Mouse (Mus musculus) inflammation-experienced regulatory T-cells, adult 6 months (primary cell): ENCODE measurements around the gene Hsd17b11. TPM values are rescaled to one million over a fixed set of nuclear protein-coding genes. Genes with fewer than 3 reads are reported as not detected.

Experiments
- ATAC-seq: one replicate; pipeline ENCODE4 v1.8.0; 2017
- polyA plus RNA-seq, 3 experiments: library from polyadenylated mRNA; unstranded; fragments of 100-300 nt; shearing (Covaris generic); gene quantifications; one replicate each; pipeline ENCODE4 v1.2.1; 2017

The Hsd17b11 gene
- 1 to 10 TPM; 3.5 to 4.9 (median 3.8) TPM for polyA plus RNA-seq

GRCm38 (mm10) chr5:104021597-104022378, at the start of gene Hsd17b11:
Hsd17b11 (minus strand) TSS chr5:104021919.
- peak; percentile 78 for ATAC-seq

- ATAC-seq: no peak
These were observed 49.3 kb upstream of the Hsd17b11 start for GRCm38 (mm10) chr5:104071048-104071447.

- no peak for ATAC-seq
These were observed 47.0 kb upstream of the Hsd17b11 start for GRCm38 (mm10) chr5:104068751-104069150.

- ATAC-seq: no peak
These were observed 41.2 kb upstream of the Hsd17b11 start for GRCm38 (mm10) chr5:104062773-104063551.

- no peak for ATAC-seq
These were observed 40.4 kb upstream of the Hsd17b11 start for GRCm38 (mm10) chr5:104061936-104062772.

- no peak for ATAC-seq
These were observed 38.7 kb upstream of the Hsd17b11 start for GRCm38 (mm10) chr5:104060429-104060828.

- no peak for ATAC-seq
These were observed 37.9 kb upstream of the Hsd17b11 start for GRCm38 (mm10) chr5:104059628-104060027.

- ATAC-seq: peak; percentile 60
These were observed 36.3 kb upstream of the Hsd17b11 start for GRCm38 (mm10) chr5:104058021-104058420.

- no peak for ATAC-seq
These were observed 34.6 kb upstream of the Hsd17b11 start for GRCm38 (mm10) chr5:104056295-104056694.

- no peak for ATAC-seq
These were observed 34.1 kb upstream of the Hsd17b11 start for GRCm38 (mm10) chr5:104055816-104056215.

GRCm38 (mm10) chr5:104054938-104055337, 33.2 kb upstream of the Hsd17b11 start:
- no peak for ATAC-seq

GRCm38 (mm10) chr5:104052956-104053355, 31.2 kb upstream of the Hsd17b11 start:
- ATAC-seq: peak; percentile 67

GRCm38 (mm10) chr5:104048139-104048538, 26.4 kb upstream of the Hsd17b11 start:
- ATAC-seq: no peak

GRCm38 (mm10) chr5:104047200-104048105, 25.7 kb upstream of the Hsd17b11 start:
- ATAC-seq: peak; percentile 9

- ATAC-seq: peak; percentile 91
These were observed 24.8 kb upstream of the Hsd17b11 start, which contains the start of gene Nudt9 for GRCm38 (mm10) chr5:104046256-104047199. Nudt9 (plus strand) TSS chr5:104046306.

GRCm38 (mm10) chr5:104043704-104044103, 22.0 kb upstream of the Hsd17b11 start:
- no peak for ATAC-seq

GRCm38 (mm10) chr5:104042906-104043305, 21.2 kb upstream of the Hsd17b11 start:
- ATAC-seq: no peak

- peak; percentile 46 for ATAC-seq
These were observed 17.6 kb upstream of the Hsd17b11 start for GRCm38 (mm10) chr5:104039154-104039932.

GRCm38 (mm10) chr5:104036686-104037085, 15.0 kb upstream of the Hsd17b11 start:
- ATAC-seq: no peak

- ATAC-seq: no peak
These were observed 14.1 kb upstream of the Hsd17b11 start for GRCm38 (mm10) chr5:104035824-104036223.
